Mouse (Mus musculus) forebrain, embryonic 11.5 days (tissue): ENCODE data around the gene Blm. TPM values are rescaled to one million over a fixed set of nuclear protein-coding genes. Genes with fewer than 3 reads are reported as not detected.

Experiments
- ATAC-seq: fragments of 200-750 bp; cut with Nextera tagmentation; replicated peaks from 2 replicates; pipeline ENCODE4 v1.8.0; 2017; ENCODE audit warnings: moderate TSS enrichment; ENCODE audit not compliant: low FRiP score
- DNase-seq: peaks from one replicate; pipeline ENCODE4 v3.0.0-alpha.2; 2017; ENCODE audit warnings: low spot score
- H3K27ac ChIP-seq: fragments of 300-500 bp; sonication (generic); 2 replicates; pipeline ENCODE4 v1.5.1; 2014; ENCODE audit warnings: low read depth, low read length
- H3K27me3 ChIP-seq: fragments of 300-500 bp; sonication (generic); 2 replicates; pipeline ENCODE4 v1.6.1; 2014; ENCODE audit warnings: mild to moderate bottlenecking, low read length, mixed read lengths; ENCODE audit not compliant: control insufficient read depth, insufficient read depth
- H3K36me3 ChIP-seq: fragments of 300-500 bp; sonication (generic); 2 replicates; pipeline ENCODE4 v1.6.1; 2014; ENCODE audit warnings: mild to moderate bottlenecking, low read length, moderate library complexity, mixed read lengths; ENCODE audit not compliant: control insufficient read depth, insufficient read depth
- H3K4me1 ChIP-seq: fragments of 300-500 bp; sonication (generic); replicated peaks from 2 replicates; pipeline ENCODE4 v1.6.1; 2014; ENCODE audit warnings: low read length, mixed read lengths; ENCODE audit not compliant: control insufficient read depth, insufficient read depth
- H3K4me2 ChIP-seq: fragments of 300-500 bp; sonication (generic); 2 replicates; pipeline ENCODE4 v1.6.1; 2014; ENCODE audit warnings: low read depth, mild to moderate bottlenecking, low read length, moderate library complexity, mixed read lengths; ENCODE audit not compliant: severe bottlenecking
- H3K4me3 ChIP-seq: fragments of 300-500 bp; sonication (generic); 2 replicates; pipeline ENCODE4 v1.5.1; 2014; ENCODE audit warnings: low read depth, low read length
- H3K9ac ChIP-seq: fragments of 300-500 bp; sonication (generic); 2 replicates; pipeline ENCODE4 v1.6.1; 2014; ENCODE audit warnings: low read length
- H3K9me3 ChIP-seq: fragments of 300-500 bp; sonication (generic); 2 replicates; pipeline ENCODE4 v1.6.1; 2016; ENCODE audit warnings: low read length, mixed read lengths; ENCODE audit not compliant: control insufficient read depth
- WGBS: fragments of 180-500 bp; shearing (Covaris S2); extraction: QIAGEN DNeasy Blood & Tissue Kit; methylation state at CpG from one replicate; pipeline ENCODE4 v1.1.7; 2014; 5-methylcytosine and 5-hydroxymethylcytosine counted together
- polyA plus RNA-seq: library from polyadenylated mRNA; unstranded; fragments of >200 nt; fragmentation: Nextera tagmentation; extraction: Ambion mirVana; gene quantifications from 2 replicates; pipeline ENCODE4 v1.2.1, GENCODE M21; 2014

Blm gene
- polyA plus RNA-seq, 1 experiment from 2014 or later: 53.0 TPM

GRCm38 (mm10) chr7:80453121-80453520 lies 81.8 kb downstream of the Blm start:
- ATAC-seq (no peak), DNase-seq (no peak)
- no peak overlapping the region for H3K4me2 ChIP-seq
- no peaks in the 10 kb centered on the region for H3K4me1 ChIP-seq
- H3K4me3 ChIP-seq: no peak overlapping the region
- H3K9me3 ChIP-seq: no peaks in the 10 kb centered on the region
- H3K27me3 ChIP-seq: no peaks in the 10 kb centered on the region
- H3K27ac ChIP-seq: no peak overlapping the region
- no peak overlapping the region for H3K9ac ChIP-seq
- H3K36me3 ChIP-seq: peaks cover 4% of the 10 kb centered on the region; the same call in 1 of the 2 replicates
- 91% methylated on average over 3 of the region's 3 CpGs for WGBS

GRCm38 (mm10) chr7:80452241-80452640 lies 82.7 kb downstream of the Blm start:
- Histone ChIP-seq H3K9me3 (no peaks in the 10 kb centered on the region), H3K27me3 (no peaks in the 10 kb centered on the region), H3K4me1 (no peaks in the 10 kb centered on the region), H3K27ac (no peak overlapping the region), H3K4me2 (no peak overlapping the region), H3K9ac (no peak overlapping the region), H3K36me3 (peaks cover 4% of the 10 kb centered on the region; the same call in 1 of the 2 replicates), H3K4me3 (no peak overlapping the region)
- ATAC-seq (no peak), DNase-seq (no peak)
- 74% methylated on average over 5 of the region's 5 CpGs for WGBS

- DNase-seq: no peak
- Histone ChIP-seq H3K9me3 (no peaks in the 10 kb centered on the region), H3K4me3 (no peak overlapping the region), H3K4me1 (no peaks in the 10 kb centered on the region), H3K4me2 (no peak overlapping the region), H3K27ac (no peak overlapping the region), H3K9ac (no peak overlapping the region), H3K27me3 (no peaks in the 10 kb centered on the region), H3K36me3 (peaks cover 1% of the 10 kb centered on the region; the same call in 1 of the 2 replicates)
- 81% methylated on average over 3 of the region's 3 CpGs for WGBS
- ATAC-seq: no peak
These were observed 83.2 kb downstream of the Blm start for GRCm38 (mm10) chr7:80451550-80452232.

GRCm38 (mm10) chr7:80450354-80450753 lies 84.6 kb downstream of the Blm start:
- WGBS: 69% methylated on average over 4 of the region's 4 CpGs
- no peaks in the 10 kb centered on the region for H3K27me3 ChIP-seq
- H3K4me2 ChIP-seq: no peak overlapping the region
- no peaks in the 10 kb centered on the region for H3K9me3 ChIP-seq
- no peaks in the 10 kb centered on the region; the same call in 1 of the 2 replicates for H3K36me3 ChIP-seq
- H3K4me1 ChIP-seq: no peaks in the 10 kb centered on the region
- DNase-seq (no peak), ATAC-seq (no peak)
- no peak overlapping the region for H3K9ac ChIP-seq
- no peak overlapping the region for H3K4me3 ChIP-seq
- H3K27ac ChIP-seq: no peak overlapping the region

- ATAC-seq: no peak
- no peaks in the 10 kb centered on the region; the same call in 1 of the 2 replicates for H3K36me3 ChIP-seq
- 77% methylated on average over 6 of the region's 6 CpGs for WGBS
- no peak for DNase-seq
- no peaks in the 10 kb centered on the region for H3K4me1 ChIP-seq
- H3K27me3 ChIP-seq: no peaks in the 10 kb centered on the region
- H3K9ac ChIP-seq: no peak overlapping the region
- no peak overlapping the region for H3K27ac ChIP-seq
- H3K4me3 ChIP-seq: no peak overlapping the region
- no peaks in the 10 kb centered on the region for H3K9me3 ChIP-seq
- H3K4me2 ChIP-seq: no peak overlapping the region
These were observed 85.3 kb downstream of the Blm start for GRCm38 (mm10) chr7:80449620-80450091.

GRCm38 (mm10) chr7:80447336-80447735 lies 87.6 kb downstream of the Blm start:
- Histone ChIP-seq H3K4me1 (peaks cover 1% of the 10 kb centered on the region; the same call in 1 of the 2 replicates), H3K4me2 (no peak overlapping the region), H3K36me3 (no peaks in the 10 kb centered on the region), H3K4me3 (no peak overlapping the region), H3K9ac (no peak overlapping the region), H3K9me3 (no peaks in the 10 kb centered on the region), H3K27ac (no peak overlapping the region), H3K27me3 (no peaks in the 10 kb centered on the region)
- no peak for ATAC-seq
- DNase-seq: no peak
- 94% methylated on average over 8 of the region's 8 CpGs for WGBS

- Histone ChIP-seq H3K27ac (no peak overlapping the region), H3K4me2 (no peak overlapping the region), H3K27me3 (no peaks in the 10 kb centered on the region), H3K9ac (no peak overlapping the region), H3K4me1 (peaks cover 3% of the 10 kb centered on the region; the same call in 1 of the 2 replicates), H3K36me3 (no peaks in the 10 kb centered on the region), H3K4me3 (no peak overlapping the region), H3K9me3 (no peaks in the 10 kb centered on the region)
- no peak for ATAC-seq
- DNase-seq: no peak
- 81% methylated on average over 7 of the region's 7 CpGs for WGBS
These were observed 88.6 kb downstream of the Blm start for GRCm38 (mm10) chr7:80446221-80446878.

GRCm38 (mm10) chr7:80445492-80445891 lies 89.4 kb downstream of the Blm start:
- Histone ChIP-seq H3K27me3 (no peaks in the 10 kb centered on the region), H3K4me1 (peaks cover 3% of the 10 kb centered on the region; the same call in 1 of the 2 replicates), H3K9me3 (no peaks in the 10 kb centered on the region), H3K4me2 (no peak overlapping the region), H3K36me3 (no peaks in the 10 kb centered on the region), H3K9ac (no peak overlapping the region), H3K27ac (no peak overlapping the region), H3K4me3 (no peak overlapping the region)
- no peak for ATAC-seq
- no peak for DNase-seq
- WGBS: 52% methylated on average over 6 of the region's 6 CpGs
